Mouse (Mus musculus) forebrain, embryonic 12.5 days (tissue): ENCODE measurements around the gene Cdk1. TPM values are rescaled to one million over a fixed set of nuclear protein-coding genes. Genes with fewer than 3 reads are reported as not detected.

Experiments
- ATAC-seq: fragments of 200-750 bp; cut with Nextera tagmentation; 2 replicates; pipeline ENCODE4 v1.8.0; 2017; ENCODE audit warnings: moderate TSS enrichment; ENCODE audit not compliant: low FRiP score
- H3K27ac ChIP-seq: fragments of 300-500 bp; sonication (generic); 2 replicates; pipeline ENCODE4 v1.5.1; 2016; ENCODE audit warnings: mild to moderate bottlenecking
- H3K27me3 ChIP-seq: fragments of 300-500 bp; sonication (generic); 2 replicates; pipeline ENCODE4 v1.6.1; 2016; ENCODE audit warnings: mild to moderate bottlenecking
- H3K36me3 ChIP-seq: fragments of 300-500 bp; sonication (generic); replicated peaks from 2 replicates; pipeline ENCODE4 v1.6.1; 2016; ENCODE audit warnings: mild to moderate bottlenecking
- H3K4me1 ChIP-seq: fragments of 300-500 bp; sonication (generic); 2 replicates; pipeline ENCODE4 v1.6.1; 2016
- H3K4me2 ChIP-seq: fragments of 300-500 bp; sonication (generic); 2 replicates; pipeline ENCODE4 v1.6.1; 2016; ENCODE audit warnings: mild to moderate bottlenecking, moderate library complexity
- H3K4me3 ChIP-seq: fragments of 300-500 bp; sonication (generic); replicated peaks from 2 replicates; pipeline ENCODE4 v1.5.1; 2016; ENCODE audit warnings: mild to moderate bottlenecking
- H3K9ac ChIP-seq: fragments of 300-500 bp; sonication (generic); 2 replicates; pipeline ENCODE4 v1.6.1; 2016; ENCODE audit warnings: mild to moderate bottlenecking
- H3K9me3 ChIP-seq: fragments of 300-500 bp; sonication (generic); 2 replicates; pipeline ENCODE4 v1.6.1; 2016
- WGBS: fragments of 180-500 bp; shearing (Covaris S2); methylation state at CpG from one replicate; pipeline ENCODE4 v1.1.7; 2016; 5-methylcytosine and 5-hydroxymethylcytosine counted together
- polyA plus RNA-seq: library from polyadenylated mRNA; unstranded; fragments of >200 nt; fragmentation: Nextera tagmentation; extraction: Ambion mirVana; gene quantifications from 2 replicates; pipeline ENCODE4 v1.2.1, GENCODE M21; 2016

Gene Cdk1
- polyA plus RNA-seq, 1 experiment from 2014 or later: 382 TPM

DNA sequence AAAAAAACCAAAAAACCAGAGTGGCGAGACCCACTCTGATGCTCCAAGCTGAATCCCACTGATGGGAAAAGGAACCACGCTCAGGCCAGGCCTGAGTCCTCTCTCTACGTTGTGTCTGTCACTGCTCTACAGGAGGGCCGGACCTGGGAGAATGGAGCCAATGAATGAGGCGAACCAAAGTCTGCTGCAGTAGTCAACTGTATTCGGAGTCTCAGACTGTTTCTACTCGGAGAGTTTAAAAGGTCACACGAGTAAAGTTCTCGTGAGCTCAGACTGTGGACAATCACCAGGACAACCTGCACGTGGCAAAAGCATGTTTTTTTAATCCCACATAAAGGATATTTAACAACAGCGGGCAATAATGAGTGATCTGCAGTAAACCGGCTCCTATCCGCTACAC is 28.8 kb downstream of the Cdk1 start:
- 80% methylated on average over 13 of the region's 13 CpGs for WGBS
- Histone ChIP-seq H3K36me3 (no peaks in the 10 kb centered on the region), H3K27ac (no peak overlapping the region), H3K9me3 (0 out of 2 replicates have a peak, but pooled peaks cover 4% of the 10 kb centered on the region), H3K4me3 (no peak overlapping the region), H3K9ac (no peak overlapping the region), H3K4me1 (0 out of 2 replicates have a peak, but pooled peaks cover 4% of the 10 kb centered on the region), H3K27me3 (no peaks in the 10 kb centered on the region), H3K4me2 (no peak overlapping the region)
- no peak for ATAC-seq

DNA sequence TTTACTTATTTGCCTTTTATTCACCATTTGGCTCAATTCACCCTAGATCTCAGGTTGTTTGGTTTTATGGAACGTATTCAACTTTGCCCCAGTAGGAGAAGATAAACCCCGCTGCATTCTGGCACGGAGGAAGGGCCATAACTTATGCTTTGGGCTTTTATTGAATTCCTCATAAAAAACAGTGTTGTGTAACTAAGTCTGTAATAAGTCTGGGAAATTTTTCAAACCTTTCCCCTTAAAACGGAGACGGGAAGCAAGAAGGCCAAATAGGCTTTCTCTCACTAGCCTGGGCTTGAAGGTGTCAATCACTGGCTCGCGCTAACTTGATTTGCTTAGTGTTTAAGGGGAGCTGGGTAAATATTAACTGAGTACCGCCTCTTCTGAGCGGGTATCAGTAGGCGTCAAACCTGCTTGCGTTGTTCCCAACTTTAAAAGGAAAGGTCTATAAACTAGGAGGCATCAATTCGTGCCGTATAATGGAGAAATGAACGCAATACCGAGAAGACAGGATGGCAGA is 31.2 kb downstream of the Cdk1 start:
- peak; percentile 17; the same call in 1 of the 2 replicates for ATAC-seq
- H3K9me3 ChIP-seq: 0 out of 2 replicates have a peak, but pooled peaks cover 4% of the 10 kb centered on the region
- WGBS: 59% methylated on average over 15 of the region's 15 CpGs

DNA sequence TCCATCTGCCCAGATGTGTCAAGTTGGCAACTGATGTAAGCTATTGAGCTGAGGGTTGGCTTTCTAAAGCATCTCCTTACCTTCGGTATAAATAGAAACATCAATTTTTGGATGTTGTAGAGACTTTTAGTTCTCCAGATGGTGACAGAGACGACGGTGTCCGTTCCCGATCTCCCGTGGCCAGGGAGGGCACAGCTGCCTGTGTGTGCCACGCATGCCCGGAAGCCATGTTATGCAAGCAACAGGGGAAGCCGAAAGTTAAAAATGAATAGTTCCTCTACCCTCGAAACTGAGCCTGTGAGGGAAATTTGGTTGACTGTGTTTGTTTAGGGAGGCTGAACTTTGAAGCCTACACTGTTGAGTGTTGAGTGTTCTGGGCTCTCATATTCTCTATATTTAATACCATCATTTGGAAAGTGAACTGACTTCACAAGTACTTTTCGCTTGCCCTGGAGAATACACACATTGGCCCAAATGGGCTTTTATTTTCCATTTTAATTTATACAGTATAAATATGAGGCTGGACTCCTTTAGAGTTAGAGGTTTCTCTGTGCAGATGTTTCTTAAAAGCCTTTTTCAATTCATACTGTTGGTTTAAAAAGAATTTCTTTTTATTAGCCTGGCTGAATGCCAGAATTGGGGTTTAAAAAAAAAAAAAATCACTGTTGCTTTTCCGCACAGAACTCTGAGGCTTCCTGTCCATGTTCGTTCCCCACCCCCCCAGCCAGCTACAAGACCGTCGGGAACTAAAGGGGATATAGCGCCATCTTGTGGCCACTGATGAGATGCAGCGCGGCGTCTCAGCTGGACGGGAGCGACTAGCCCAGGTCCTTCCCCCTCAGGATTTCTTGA is 31.8 kb downstream of the Cdk1 start:
- Histone ChIP-seq H3K4me1 (no peaks in the 10 kb centered on the region), H3K4me2 (no peak overlapping the region), H3K36me3 (no peaks in the 10 kb centered on the region), H3K9ac (no peak overlapping the region), H3K27me3 (no peaks in the 10 kb centered on the region), H3K4me3 (no peak overlapping the region), H3K27ac (no peak overlapping the region), H3K9me3 (0 out of 2 replicates have a peak, but pooled peaks cover 4% of the 10 kb centered on the region)
- peak; percentile 75 for ATAC-seq
- 48% methylated on average over 21 of the region's 21 CpGs for WGBS

More for the DNA sequence above, 31.2 kb downstream of the Cdk1 start:
- no peaks in the 10 kb centered on the region for H3K4me1 ChIP-seq
- H3K27ac ChIP-seq: no peak overlapping the region
- no peak overlapping the region for H3K4me2 ChIP-seq
- H3K4me3 ChIP-seq: no peak overlapping the region
- no peaks in the 10 kb centered on the region for H3K36me3 ChIP-seq
- no peaks in the 10 kb centered on the region for H3K27me3 ChIP-seq
- no peak overlapping the region for H3K9ac ChIP-seq

DNA sequence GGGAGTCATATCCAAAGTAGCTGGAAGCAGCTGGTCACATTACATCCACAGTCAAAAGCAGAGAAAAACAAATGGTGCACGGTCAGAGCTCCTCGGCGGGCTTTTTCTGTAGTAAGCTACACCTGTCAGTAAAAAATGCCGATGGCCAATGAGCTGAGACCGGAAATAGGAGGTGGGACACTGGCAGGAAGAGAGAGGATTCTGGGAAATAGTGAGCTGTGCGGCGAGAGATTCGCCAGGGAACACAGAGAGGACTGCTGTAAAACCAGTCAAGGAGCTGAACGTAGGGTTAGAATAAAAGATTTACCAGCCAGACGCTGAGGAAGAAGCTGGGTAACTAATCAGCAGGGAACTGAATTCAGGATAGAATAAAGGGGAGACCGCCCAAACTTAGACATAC is 34.2 kb downstream of the Cdk1 start:
- Histone ChIP-seq H3K4me2 (no peak overlapping the region), H3K36me3 (no peaks in the 10 kb centered on the region), H3K9ac (no peak overlapping the region), H3K4me1 (no peaks in the 10 kb centered on the region), H3K4me3 (no peak overlapping the region), H3K27me3 (no peaks in the 10 kb centered on the region), H3K27ac (no peak overlapping the region), H3K9me3 (0 out of 2 replicates have a peak, but pooled peaks cover 4% of the 10 kb centered on the region)
- WGBS: 89% methylated on average over 11 of the region's 11 CpGs
- no peak for ATAC-seq

DNA sequence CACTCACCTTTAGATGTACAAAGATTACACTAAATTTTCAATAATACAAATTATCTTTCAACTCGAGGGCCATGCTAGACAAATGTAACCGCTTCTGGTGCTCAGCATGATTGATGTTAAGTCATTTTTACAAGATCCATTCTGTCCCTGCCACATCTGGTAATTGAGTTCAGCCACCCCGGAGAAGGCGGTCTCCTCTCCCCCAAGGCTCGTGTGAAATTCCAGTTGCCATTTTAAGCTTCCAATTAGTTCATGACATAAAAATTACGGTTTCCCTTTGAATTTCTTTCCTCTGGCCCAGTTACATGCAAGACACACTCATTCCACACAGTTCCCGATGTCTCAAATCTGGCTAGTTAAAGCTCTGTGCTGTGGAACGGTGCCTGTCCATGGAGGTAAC is 38.8 kb downstream of the Cdk1 start:
- Histone ChIP-seq H3K9ac (no peak overlapping the region), H3K9me3 (no peaks in the 10 kb centered on the region), H3K4me1 (0 out of 2 replicates have a peak, but pooled peaks cover 4% of the 10 kb centered on the region), H3K27ac (no peak overlapping the region), H3K36me3 (no peaks in the 10 kb centered on the region), H3K4me2 (no peak overlapping the region), H3K27me3 (no peaks in the 10 kb centered on the region), H3K4me3 (no peak overlapping the region)
- ATAC-seq: no peak
- 76% methylated on average over 8 of the region's 8 CpGs for WGBS

DNA sequence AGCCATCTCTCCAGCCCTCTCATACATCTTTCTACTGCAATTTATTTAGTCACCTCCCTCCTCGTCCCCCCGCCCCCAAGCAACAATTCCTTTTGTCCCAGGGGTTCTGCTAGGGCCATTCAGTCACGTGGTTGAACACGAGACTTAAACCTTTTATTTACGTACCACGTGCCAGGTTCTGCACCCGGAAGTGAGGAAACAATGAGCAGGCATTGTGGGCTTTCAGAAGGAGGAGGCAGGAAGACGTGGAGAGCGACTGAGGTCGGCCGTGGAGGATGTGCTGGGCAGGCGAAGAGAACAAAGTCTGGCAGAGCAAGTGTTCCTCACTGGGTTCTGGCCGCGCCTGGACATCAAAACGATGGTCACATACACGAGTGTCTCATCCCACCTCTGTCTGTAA is 40.9 kb downstream of the Cdk1 start:
- H3K4me3 ChIP-seq: no peak overlapping the region
- no peak for ATAC-seq
- no peak overlapping the region for H3K4me2 ChIP-seq
- H3K27ac ChIP-seq: no peak overlapping the region
- H3K9ac ChIP-seq: no peak overlapping the region
- H3K9me3 ChIP-seq: no peaks in the 10 kb centered on the region
- no peaks in the 10 kb centered on the region for H3K36me3 ChIP-seq
- H3K4me1 ChIP-seq: 0 out of 2 replicates have a peak, but pooled peaks cover 4% of the 10 kb centered on the region
- H3K27me3 ChIP-seq: no peaks in the 10 kb centered on the region
- 76% methylated on average over 16 of the region's 16 CpGs for WGBS

DNA sequence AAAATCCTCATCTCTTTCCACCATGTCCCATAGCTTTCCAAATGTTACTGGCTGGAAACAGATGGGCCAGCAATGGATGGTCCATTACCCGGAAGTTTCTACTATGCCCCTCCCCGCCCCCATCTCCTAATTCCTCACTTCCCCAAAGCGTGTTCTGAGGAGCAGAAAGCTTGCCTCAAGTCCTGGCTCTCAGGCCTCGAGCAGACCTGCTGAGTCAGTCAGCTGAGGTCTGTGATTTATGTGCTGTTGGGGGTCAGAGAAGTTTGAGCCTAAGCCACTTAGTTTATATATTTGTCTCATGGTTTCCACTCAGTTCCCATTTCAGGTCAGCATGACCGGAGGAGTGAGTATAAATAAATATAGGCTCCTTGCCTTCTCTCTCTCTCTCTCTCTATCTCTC is 43.6 kb downstream of the Cdk1 start:
- ATAC-seq: no peak
- H3K9me3 ChIP-seq: no peaks in the 10 kb centered on the region
- no peak overlapping the region for H3K27ac ChIP-seq
- H3K4me1 ChIP-seq: 0 out of 2 replicates have a peak, but pooled peaks cover 4% of the 10 kb centered on the region
- no peak overlapping the region for H3K4me3 ChIP-seq
- WGBS: 81% methylated on average over 5 of the region's 5 CpGs
- H3K4me2 ChIP-seq: no peak overlapping the region
- H3K9ac ChIP-seq: no peak overlapping the region
- no peaks in the 10 kb centered on the region for H3K36me3 ChIP-seq
- no peaks in the 10 kb centered on the region for H3K27me3 ChIP-seq

DNA sequence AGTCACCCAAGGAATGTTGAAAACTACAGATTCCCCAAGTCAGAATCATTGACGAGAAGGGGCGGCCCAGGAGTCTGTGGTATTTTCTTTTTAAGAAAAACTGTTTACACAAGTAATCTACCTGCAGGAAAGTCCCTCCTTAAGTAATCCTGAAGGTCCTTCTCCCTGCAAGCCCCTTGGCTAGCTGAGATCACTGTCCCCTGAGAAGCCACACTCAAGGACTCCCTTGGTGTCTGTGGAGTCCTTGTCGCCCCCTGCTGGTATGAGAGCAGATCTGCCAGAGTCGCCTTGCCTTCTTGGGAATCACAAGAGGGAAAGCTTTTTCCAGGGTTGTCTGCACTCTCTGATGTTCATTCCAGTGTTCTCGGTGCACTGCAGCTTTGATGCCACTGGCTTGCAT is 45.7 kb downstream of the Cdk1 start:
- H3K4me1 ChIP-seq: 0 out of 2 replicates have a peak, but pooled peaks cover 4% of the 10 kb centered on the region
- ATAC-seq: no peak
- H3K9ac ChIP-seq: no peak overlapping the region
- no peak overlapping the region for H3K27ac ChIP-seq
- no peak overlapping the region for H3K4me2 ChIP-seq
- H3K9me3 ChIP-seq: no peaks in the 10 kb centered on the region
- H3K36me3 ChIP-seq: no peaks in the 10 kb centered on the region
- H3K27me3 ChIP-seq: no peaks in the 10 kb centered on the region
- H3K4me3 ChIP-seq: no peak overlapping the region
- WGBS: 42% methylated on average over 5 of the region's 5 CpGs

DNA sequence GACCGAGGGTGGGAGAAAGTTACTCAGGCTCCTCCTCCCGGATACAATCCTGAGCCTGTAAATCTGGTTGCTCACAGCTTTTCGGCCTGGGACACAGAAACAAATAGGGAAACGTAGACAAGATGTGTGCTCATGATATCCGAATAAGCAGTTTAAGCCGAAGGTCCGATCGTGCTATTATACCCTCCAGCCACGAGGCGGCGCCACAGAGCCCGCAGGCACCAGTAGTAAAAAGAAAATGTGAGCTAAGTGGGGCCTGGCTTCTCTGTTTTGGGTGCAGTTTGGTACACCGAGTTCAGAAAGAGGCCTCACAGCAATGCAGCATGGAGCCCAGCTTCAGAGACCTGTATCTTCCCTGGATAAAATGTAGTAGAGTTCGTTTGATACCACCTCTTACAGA is 46.5 kb downstream of the Cdk1 start:
- Histone ChIP-seq H3K9ac (no peak overlapping the region), H3K27ac (no peak overlapping the region), H3K4me3 (no peak overlapping the region), H3K4me1 (0 out of 2 replicates have a peak, but pooled peaks cover 4% of the 10 kb centered on the region), H3K36me3 (no peaks in the 10 kb centered on the region), H3K4me2 (no peak overlapping the region), H3K9me3 (no peaks in the 10 kb centered on the region), H3K27me3 (no peaks in the 10 kb centered on the region)
- 70% methylated on average over 14 of the region's 14 CpGs for WGBS
- ATAC-seq: no peak

DNA sequence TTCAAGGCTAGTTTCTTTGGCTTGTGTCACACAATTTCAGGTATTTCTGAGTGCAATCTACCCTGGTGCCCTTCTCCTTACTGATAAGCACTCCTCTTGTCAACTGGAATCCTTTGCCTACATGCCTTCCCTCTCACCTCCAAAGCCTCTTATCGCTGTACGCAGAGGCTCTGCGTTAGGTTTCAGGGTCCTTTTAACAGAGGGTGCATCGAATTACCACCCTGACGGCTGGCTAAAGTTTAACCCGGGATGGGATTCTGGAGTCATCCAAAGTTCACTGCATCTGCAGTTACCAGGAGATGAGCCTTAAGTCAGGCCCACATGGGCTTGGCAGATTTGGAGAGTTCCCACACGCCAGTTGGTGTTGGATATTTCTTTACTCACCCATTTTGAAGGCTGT is 47.1 kb downstream of the Cdk1 start:
- Histone ChIP-seq H3K9ac (no peak overlapping the region), H3K4me3 (no peak overlapping the region), H3K9me3 (no peaks in the 10 kb centered on the region), H3K27ac (no peak overlapping the region), H3K4me1 (0 out of 2 replicates have a peak, but pooled peaks cover 2% of the 10 kb centered on the region), H3K36me3 (no peaks in the 10 kb centered on the region), H3K4me2 (no peak overlapping the region), H3K27me3 (no peaks in the 10 kb centered on the region)
- 83% methylated on average over 7 of the region's 7 CpGs for WGBS
- ATAC-seq: no peak

DNA sequence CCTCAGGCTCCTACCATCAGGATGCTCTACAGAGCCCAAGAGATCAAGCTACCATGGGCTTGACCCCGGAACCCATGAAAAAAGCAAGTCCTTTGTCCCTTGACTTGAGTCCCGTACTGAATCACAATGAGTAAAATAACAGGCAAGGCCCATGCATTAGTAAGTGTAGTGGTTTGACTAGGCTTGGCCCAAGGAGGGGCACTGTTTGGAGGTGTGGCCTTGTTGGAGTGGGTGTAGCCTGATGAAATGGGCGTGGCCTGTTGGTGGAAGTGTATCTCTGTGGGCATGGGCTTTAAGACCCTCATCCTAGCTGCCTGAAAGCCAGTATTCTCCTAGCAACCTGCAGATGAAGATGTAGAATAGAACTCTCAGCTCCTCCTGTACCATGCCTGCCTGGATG is 47.9 kb downstream of the Cdk1 start:
- WGBS: 90% methylated on average over 3 of the region's 3 CpGs

DNA sequence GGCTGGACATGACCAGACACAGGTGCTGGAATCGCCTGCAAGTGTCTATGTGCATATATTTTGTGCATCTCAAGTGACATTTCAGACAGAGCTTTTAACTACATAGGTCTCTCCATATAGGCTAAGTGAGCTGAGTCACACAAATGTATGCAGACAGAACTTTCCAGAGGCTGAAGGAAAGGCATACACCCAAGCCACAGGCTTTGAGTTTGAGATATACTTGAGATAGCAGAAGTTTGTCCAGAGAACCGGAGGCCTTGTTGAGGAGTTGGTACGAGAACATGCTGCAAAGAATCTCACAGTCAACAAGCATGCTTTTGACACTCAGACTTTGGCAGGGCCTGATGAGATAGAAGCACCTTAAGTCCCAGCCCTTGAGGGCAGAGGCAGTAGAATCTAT is 50.1 kb downstream of the Cdk1 start:
- Histone ChIP-seq H3K9ac (no peak overlapping the region), H3K4me2 (no peak overlapping the region), H3K4me1 (no peaks in the 10 kb centered on the region), H3K36me3 (no peaks in the 10 kb centered on the region), H3K9me3 (no peaks in the 10 kb centered on the region), H3K27ac (no peak overlapping the region), H3K4me3 (no peak overlapping the region), H3K27me3 (no peaks in the 10 kb centered on the region)
- WGBS: 91% methylated on average over 3 of the region's 3 CpGs
- ATAC-seq: no peak

More for the DNA sequence above, 47.9 kb downstream of the Cdk1 start:
- ATAC-seq: no peak
- Histone ChIP-seq H3K27ac (no peak overlapping the region), H3K4me3 (no peak overlapping the region), H3K9me3 (no peaks in the 10 kb centered on the region), H3K9ac (no peak overlapping the region), H3K4me2 (no peak overlapping the region), H3K27me3 (no peaks in the 10 kb centered on the region), H3K36me3 (no peaks in the 10 kb centered on the region), H3K4me1 (no peaks in the 10 kb centered on the region)

DNA sequence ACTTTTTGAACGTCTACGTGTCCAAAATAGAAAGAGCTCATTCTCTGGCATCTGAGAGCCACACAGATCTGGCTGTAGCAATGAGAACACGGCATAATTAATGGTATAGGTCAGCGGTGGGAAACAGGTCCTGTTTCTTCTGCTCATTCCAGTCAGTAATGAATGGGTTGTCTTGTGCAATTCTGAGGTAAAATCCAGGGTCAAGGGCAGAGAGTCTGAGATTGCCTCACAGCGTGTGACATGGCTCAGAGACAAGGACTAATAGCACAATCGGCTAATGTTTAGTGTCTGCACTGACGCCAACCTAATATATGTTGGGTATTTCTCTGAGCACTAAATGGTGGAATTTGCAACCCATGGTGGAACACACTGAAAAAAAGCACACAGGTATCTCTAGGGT is 52.8 kb downstream of the Cdk1 start:
- ATAC-seq: no peak
- Histone ChIP-seq H3K27me3 (no peaks in the 10 kb centered on the region), H3K9ac (no peak overlapping the region), H3K9me3 (no peaks in the 10 kb centered on the region), H3K4me3 (no peak overlapping the region), H3K36me3 (no peaks in the 10 kb centered on the region), H3K4me2 (no peak overlapping the region), H3K4me1 (no peaks in the 10 kb centered on the region), H3K27ac (no peak overlapping the region)
- 88% methylated on average over 7 of the region's 7 CpGs for WGBS
